Mouse (Mus musculus) bone marrow, adult 2 months (tissue): Measurements from ENCODE around the gene Anapc15-ps.

ENCODE experiments used
- CTCF ChIP-seq: fragments of 200-500 bp; IDR thresholded peaks from 2 replicates; pipeline ENCODE4 v1.5.1; 2011; ENCODE audit warnings: low read length, control low read depth; ENCODE audit not compliant: control insufficient read depth, insufficient read depth
- POLR2A ChIP-seq: fragments of 200-500 bp; IDR thresholded peaks from 2 replicates; pipeline ENCODE4 v1.6.1; 2011; ENCODE audit warnings: low read depth, mild to moderate bottlenecking, control low read depth, low read length, borderline replicate concordance; ENCODE audit not compliant: control insufficient read depth

GRCm38 (mm10) chr10:95712221-95712620 lies 39.0 kb upstream of the Anapc15-ps start:
- TF ChIP-seq CTCF (no peak), POLR2A (no peak)
